Mouse (Mus musculus) gonadal fat pad, adult 2 months (tissue): ENCODE measurements around the gene Aars. TPM values are rescaled to one million over a fixed set of nuclear protein-coding genes. Genes with fewer than 3 reads are reported as not detected.
"Not testable (repeated sequence)": the region's sequence is repeated elsewhere in the genome, so short reads cannot be mapped to it uniquely, and the experiment has no call there.

Experiments used
- DNase-seq: peaks from one replicate; pipeline ENCODE4 v3.0.0-alpha.2; 2012; ENCODE audit warnings: low read depth
- polyA plus RNA-seq: library from polyadenylated mRNA; depleted of rRNA; stranded (reverse); fragments of >200 nt; gene quantifications from 2 replicates; pipeline ENCODE4 v1.2.3, GENCODE M21; 2012; rRNA removed

Gene Aars
- polyA plus RNA-seq, 1 experiment: 43.7 TPM

DNA sequence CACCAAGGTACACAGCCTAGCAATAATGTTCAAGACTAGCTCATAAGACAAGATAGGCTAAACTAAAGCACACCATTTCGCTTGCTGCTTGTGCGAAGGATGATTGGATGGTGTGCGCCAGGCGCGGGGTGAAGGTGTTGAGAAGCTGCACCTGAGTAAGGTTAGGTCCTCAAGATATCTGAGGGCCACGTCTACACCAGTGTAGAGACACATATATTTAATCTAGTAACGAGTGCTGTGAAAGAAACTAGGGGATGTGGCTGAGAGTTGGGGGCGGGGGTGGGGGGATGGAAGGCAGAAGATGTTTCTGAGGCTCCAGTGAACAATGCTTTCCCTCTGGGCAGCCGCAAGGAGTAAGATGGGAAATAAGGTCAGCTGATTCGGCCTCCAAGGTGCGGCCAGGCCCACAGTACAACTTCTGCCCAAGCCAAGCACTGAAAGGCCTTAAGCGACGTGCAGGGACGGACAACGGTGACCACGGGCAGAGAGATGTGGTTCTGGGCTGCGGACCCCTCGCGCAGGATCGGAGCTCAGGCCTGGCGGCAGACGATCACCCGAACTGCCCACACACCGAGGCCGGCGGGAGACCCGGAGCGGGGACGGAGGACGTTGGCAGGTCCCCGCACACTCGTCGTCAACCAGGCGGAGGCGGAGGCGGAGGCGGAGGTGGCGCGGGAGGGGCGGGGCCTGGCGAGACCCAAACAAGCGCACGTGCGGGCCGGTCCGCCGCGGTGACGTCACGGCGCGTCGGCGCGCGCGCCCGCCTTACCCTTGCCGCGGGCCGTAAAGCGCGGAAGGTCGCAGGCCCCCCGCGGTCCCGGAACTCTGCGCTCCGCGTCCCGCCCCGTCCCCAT is 61.1 kb downstream of the Aars start, which contains the start of gene Pdpr:
Gene Pdpr (plus strand): TSS at position 766 of the 854 bp plus-strand sequence.
- no peak for DNase-seq

DNA sequence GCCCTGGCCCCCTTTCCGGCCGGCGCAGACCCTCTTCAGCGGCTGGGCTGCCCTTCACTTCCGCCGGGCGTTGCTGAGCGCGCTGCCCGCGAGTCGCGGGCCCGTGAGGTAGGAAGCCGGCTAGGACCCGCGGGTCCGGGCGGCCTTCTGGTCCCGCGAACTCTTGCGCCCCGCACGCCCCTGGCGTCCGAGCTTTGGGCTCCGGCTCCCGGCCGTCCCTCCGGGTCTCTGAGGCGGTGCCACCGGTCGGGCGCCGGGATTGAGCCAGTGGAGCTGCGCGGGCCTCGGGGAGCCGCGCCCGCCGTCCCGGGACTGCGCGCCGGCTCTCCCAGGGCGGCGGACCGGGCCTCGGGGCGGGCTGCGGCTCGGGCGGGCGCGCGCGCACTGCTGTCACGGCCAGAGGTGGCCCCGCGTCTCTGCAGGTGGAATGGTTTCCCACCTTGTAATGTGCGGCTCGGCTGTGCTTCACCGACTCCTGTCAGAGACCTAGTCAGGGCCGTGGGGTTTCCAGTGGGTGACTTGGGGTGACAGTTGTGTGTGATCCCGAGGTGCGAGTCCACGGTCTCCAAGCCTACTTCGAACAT is 61.9 kb downstream of the Aars start:
- DNase-seq: not testable (repeated sequence)

Other genes starting within 250 kb of the Aars start
- 43.4 and 49.2 TPM in 2 replicates for gene Il34, start 227.2 kb upstream of the Aars start, polyA plus RNA-seq
- 53.0 and 53.5 TPM in 2 replicates for gene Cog4, start 186.5 kb upstream of the Aars start, polyA plus RNA-seq
- gene Sf3b3, start 186.4 kb upstream of the Aars start, polyA plus RNA-seq: 32.8 and 38.6 TPM in 2 replicates
- gene Fuk, start 130.7 kb upstream of the Aars start, polyA plus RNA-seq: 13.4 and 16.4 TPM in 2 replicates
- gene St3gal2, start 113.2 kb upstream of the Aars start, polyA plus RNA-seq: 189 and 209 TPM in 2 replicates
- 25.1 and 29.8 TPM in 2 replicates for gene Ddx19a, start 35.3 kb upstream of the Aars start, polyA plus RNA-seq
- 5.8 and 6.5 TPM in 2 replicates for gene Ddx19b, start 1.4 kb upstream of the Aars start, polyA plus RNA-seq
- 6.9 TPM in 1 of 2 replicates, not detected in the other for gene Exosc6, start 23.2 kb downstream of the Aars start, polyA plus RNA-seq
- 24.1 and 29.4 TPM in 2 replicates for gene Clec18a, start 59.3 kb downstream of the Aars start, polyA plus RNA-seq
- gene Pdpr, start 61.5 kb downstream of the Aars start, polyA plus RNA-seq: 18.4 and 19.3 TPM in 2 replicates
- gene Glg1, start 226.1 kb downstream of the Aars start, polyA plus RNA-seq: 39.1 and 43.4 TPM in 2 replicates